Mouse (Mus musculus) G1E (cell line): ENCODE measurements at regions not wholly inside any gene's neighbourhood (a gene's known extent, or its start where the extent isn't known, plus 50 kb on each side); places are given as distances from the start of the nearest gene placed in this dataset.

Source experiments
- CTCF ChIP-seq: IDR thresholded peaks from 2 replicates; pipeline ENCODE4 v1.5.1; 2012; ENCODE audit warnings: low read depth, low read length, inconsistent platforms, mixed read lengths
- GATA1 ChIP-seq: IDR thresholded peaks from 2 replicates; pipeline ENCODE4 v1.6.1; 2012; ENCODE audit warnings: borderline replicate concordance, low read length, inconsistent platforms, mixed read lengths

DNA sequence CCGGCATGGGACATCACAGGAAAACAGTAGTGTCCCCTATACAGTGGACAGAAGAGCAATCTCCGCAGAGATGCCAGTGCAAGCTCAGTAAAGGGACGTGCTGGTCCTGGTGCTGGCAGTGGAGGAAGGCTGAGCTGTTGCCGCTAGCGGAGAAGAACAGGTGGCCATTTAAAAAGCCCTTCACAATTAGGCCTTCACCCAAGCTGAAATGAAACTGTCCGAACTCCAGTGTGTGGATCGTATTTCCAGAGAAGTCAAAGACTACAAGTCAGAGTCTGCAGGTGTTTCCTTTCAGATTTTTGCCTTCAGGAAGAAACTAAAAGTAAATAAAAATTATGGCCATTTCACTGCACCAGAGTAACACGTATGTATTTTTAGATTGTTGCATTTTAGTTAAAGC lies 364.2 kb upstream of the Prickle1 start:
- TF ChIP-seq CTCF (no peak), GATA1 (no peak)
